Mouse (Mus musculus) E14TG2a.4 (cell line): ENCODE measurements around the gene Vav1.

Experiments used
- CTCF ChIP-seq: conservative IDR thresholded peaks from 2 replicates; pipeline ENCODE4 v1.5.1; 2014; ENCODE audit warnings: low read length
- NANOG ChIP-seq: IDR thresholded peaks from 2 replicates; pipeline ENCODE4 v1.6.1; 2014; ENCODE audit warnings: borderline replicate concordance, low read length, mixed read lengths
- POU5F1 ChIP-seq: IDR thresholded peaks from 2 replicates; pipeline ENCODE4 v1.6.1; 2014; ENCODE audit warnings: low read length, borderline replicate concordance

DNA sequence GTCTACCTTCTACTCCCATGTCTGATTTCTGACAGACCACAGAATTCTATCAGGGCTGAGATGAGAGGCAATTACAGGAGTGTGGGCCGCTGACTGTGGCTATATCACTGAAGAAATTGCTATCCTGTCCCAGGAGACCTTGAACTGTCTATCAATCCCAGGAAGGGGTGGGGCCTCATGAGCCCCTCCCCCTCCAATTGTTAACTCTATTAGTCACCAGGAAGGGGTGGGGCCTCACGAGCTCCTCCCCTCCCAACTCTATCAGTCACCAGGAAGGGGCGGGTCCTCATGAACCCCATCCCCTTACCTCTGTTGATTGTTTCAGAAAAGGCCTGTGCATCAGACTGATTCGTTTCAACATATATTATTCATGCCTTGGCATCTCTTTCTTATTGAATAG, 53.3 kb downstream of the Vav1 start:
- no peak for TF ChIP-seq CTCF
- TF ChIP-seq POU5F1: no peak
- TF ChIP-seq NANOG: no peak
